Mouse (Mus musculus): ENCODE measurements around the gene Gps2.

DNA sequence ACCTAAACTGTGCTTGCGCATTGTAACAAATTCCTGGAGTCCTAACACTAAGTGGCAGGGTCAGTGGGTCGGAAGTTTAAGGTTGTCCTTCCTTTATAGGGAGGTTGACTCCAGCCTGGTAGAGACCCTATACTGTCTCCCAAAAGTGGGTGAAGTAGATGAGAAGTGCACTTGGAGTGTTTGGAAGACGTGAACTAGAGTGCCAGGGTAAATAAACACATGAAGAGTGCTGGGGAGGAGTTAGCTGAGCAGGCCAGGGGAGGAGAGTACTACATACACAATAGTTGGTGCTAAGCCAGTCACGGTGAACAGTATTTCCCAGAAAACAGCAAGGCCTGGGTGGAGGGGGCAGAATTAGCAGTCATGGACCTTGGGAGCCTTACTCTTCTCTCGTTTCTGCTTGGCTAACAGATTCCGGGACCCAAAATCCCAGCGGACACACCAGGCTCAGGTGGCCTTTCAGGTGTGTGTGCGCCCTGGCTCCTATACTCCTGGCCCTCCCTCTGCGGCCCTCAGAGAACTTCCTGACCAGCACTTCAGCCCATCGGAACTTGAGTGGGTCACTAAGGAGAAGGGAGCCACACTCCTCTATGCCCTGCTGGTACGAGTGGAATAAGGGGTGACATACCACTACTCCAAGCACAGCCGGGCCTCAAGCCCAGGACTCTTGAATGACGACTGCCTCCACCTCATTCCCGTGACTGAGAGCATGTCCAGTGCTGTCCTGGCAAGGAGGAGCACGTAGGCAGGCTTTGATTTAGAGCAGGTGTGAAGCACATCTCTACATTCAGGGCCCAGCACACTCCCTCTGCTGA is 765 bp upstream of the Gps2 start:
- TF ChIP-seq CTCF (IDR thresholded peaks at IDR 0.05; ENCODE audit: low read depth, low read length) (no peak), POLR2A (IDR thresholded peaks at IDR 0.05; ENCODE audit: borderline replicate concordance, low read depth, low read length) (no peak)
